Mouse (Mus musculus) intestine, embryonic 14.5 days (tissue): Measurements from ENCODE around the gene Hyou1. TPM values are rescaled to one million over a fixed set of nuclear protein-coding genes. Genes with fewer than 3 reads are reported as not detected.

Experiments
- ATAC-seq: fragments of 200-750 bp; cut with Nextera tagmentation; replicated peaks from 2 replicates; pipeline ENCODE4 v1.8.0; 2017; ENCODE audit warnings: low read depth, moderate number of reproducible peaks, moderate TSS enrichment, moderate library complexity; ENCODE audit not compliant: low FRiP score, low TSS enrichment
- DNase-seq: peaks from one replicate; pipeline ENCODE4 v3.0.0-alpha.2; 2018; ENCODE audit warnings: low spot score
- H3K27ac ChIP-seq: fragments of 300-500 bp; sonication (generic); 2 replicates; pipeline ENCODE4 v1.5.1; 2014; ENCODE audit warnings: low read depth, mild to moderate bottlenecking, control low read depth
- H3K27me3 ChIP-seq: fragments of 300-500 bp; sonication (generic); replicated peaks from 2 replicates; pipeline ENCODE4 v1.6.1; 2014; ENCODE audit warnings: low read length, control low read depth; ENCODE audit not compliant: control insufficient read depth, insufficient read depth
- H3K36me3 ChIP-seq: fragments of 300-500 bp; sonication (generic); 2 replicates; pipeline ENCODE4 v1.6.1; 2014; ENCODE audit warnings: low read length, control low read depth; ENCODE audit not compliant: control insufficient read depth, insufficient read depth
- H3K4me1 ChIP-seq: fragments of 300-500 bp; sonication (generic); replicated peaks from 2 replicates; pipeline ENCODE4 v1.6.1; 2014; ENCODE audit warnings: low read length, control low read depth, mixed read lengths; ENCODE audit not compliant: control insufficient read depth, insufficient read depth
- H3K4me2 ChIP-seq: fragments of 300-500 bp; sonication (generic); 2 replicates; pipeline ENCODE4 v1.6.1; 2014; ENCODE audit warnings: low read length
- H3K4me3 ChIP-seq: fragments of 300-500 bp; sonication (generic); 2 replicates; pipeline ENCODE4 v1.5.1; 2014; ENCODE audit warnings: low read depth, low read length, control low read depth, mixed read lengths
- H3K9ac ChIP-seq: fragments of 300-500 bp; sonication (generic); 2 replicates; pipeline ENCODE4 v1.6.1; 2014; ENCODE audit warnings: mild to moderate bottlenecking, low read length
- H3K9me3 ChIP-seq: fragments of 300-500 bp; sonication (generic); 2 replicates; pipeline ENCODE4 v1.6.1; 2016; ENCODE audit warnings: low read length, control low read depth; ENCODE audit not compliant: control insufficient read depth
- WGBS: fragments of 180-500 bp; shearing (Covaris S2); extraction: QIAGEN DNeasy Blood & Tissue Kit; methylation state at CpG from one replicate; pipeline ENCODE4 v1.1.7; 2014; 5-methylcytosine and 5-hydroxymethylcytosine counted together
- polyA plus RNA-seq: library from polyadenylated mRNA; unstranded; fragments of >200 nt; fragmentation: Nextera tagmentation; extraction: Ambion mirVana; gene quantifications from 2 replicates; pipeline ENCODE4 v1.2.1, GENCODE M21; 2014

The Hyou1 gene
- polyA plus RNA-seq, 1 experiment from 2014 or later = 37.0 TPM

GRCm38 (mm10) chr9:44345570-44346433 lies 33.5 kb upstream of the Hyou1 start:
- Histone ChIP-seq H3K9me3 (no peaks in the 10 kb centered on the region), H3K4me3 (no peak overlapping the region), H3K4me2 (no peak overlapping the region), H3K9ac (no peak overlapping the region), H3K36me3 (peaks cover 48% of the 10 kb centered on the region), H3K27me3 (no peaks in the 10 kb centered on the region), H3K4me1 (peaks cover 9% of the 10 kb centered on the region), H3K27ac (no peak overlapping the region)
- WGBS = 87% methylated on average over 6 of the region's 6 CpGs
- ATAC-seq = no peak
- DNase-seq = no peak

- Histone ChIP-seq H3K27ac (no peak overlapping the region), H3K4me1 (peaks cover 9% of the 10 kb centered on the region), H3K27me3 (no peaks in the 10 kb centered on the region), H3K9me3 (no peaks in the 10 kb centered on the region), H3K9ac (no peak overlapping the region), H3K4me2 (no peak overlapping the region), H3K36me3 (peaks cover 57% of the 10 kb centered on the region), H3K4me3 (no peak overlapping the region)
- DNase-seq = no peak
- no peak for ATAC-seq
- WGBS = 90% methylated on average over 9 of the region's 9 CpGs
Measured at GRCm38 (mm10) chr9:44347166-44347565, 32.1 kb upstream of the Hyou1 start.

GRCm38 (mm10) chr9:44347621-44348020 lies 31.7 kb upstream of the Hyou1 start:
- Histone ChIP-seq H3K36me3 (peaks cover 61% of the 10 kb centered on the region), H3K4me1 (peaks cover 6% of the 10 kb centered on the region), H3K27me3 (no peaks in the 10 kb centered on the region), H3K4me2 (no peak overlapping the region), H3K9me3 (no peaks in the 10 kb centered on the region), H3K9ac (no peak overlapping the region), H3K27ac (no peak overlapping the region), H3K4me3 (no peak overlapping the region)
- ATAC-seq (no peak), DNase-seq (no peak)
- 92% methylated on average over 4 of the region's 4 CpGs for WGBS

- peaks cover 70% of the 10 kb centered on the region for H3K36me3 ChIP-seq
- DNase-seq = no peak
- H3K27me3 ChIP-seq = no peaks in the 10 kb centered on the region
- H3K4me3 ChIP-seq = no peak overlapping the region
- ATAC-seq = no peak
- H3K9me3 ChIP-seq = no peaks in the 10 kb centered on the region
- no peak overlapping the region for H3K27ac ChIP-seq
- no peaks in the 10 kb centered on the region for H3K4me1 ChIP-seq
- no peak overlapping the region for H3K4me2 ChIP-seq
- no peak overlapping the region for H3K9ac ChIP-seq
- 98% methylated on average over 4 of the region's 4 CpGs for WGBS
Measured at GRCm38 (mm10) chr9:44348546-44348945, 30.7 kb upstream of the Hyou1 start.

- no peak for ATAC-seq
- peaks cover 99% of the 10 kb centered on the region for H3K36me3 ChIP-seq
- no peak for DNase-seq
Measured at GRCm38 (mm10) chr9:44351396-44351795, 27.9 kb upstream of the Hyou1 start.

GRCm38 (mm10) chr9:44352337-44352736 lies 27.0 kb upstream of the Hyou1 start:
- H3K9ac ChIP-seq = no peak overlapping the region
- no peak for ATAC-seq
- 97% methylated on average over 10 of the region's 10 CpGs for WGBS

More at GRCm38 (mm10) chr9:44351396-44351795, 27.9 kb upstream of the Hyou1 start:
- H3K9me3 ChIP-seq = no peaks in the 10 kb centered on the region
- H3K4me3 ChIP-seq = no peak overlapping the region
- H3K27ac ChIP-seq = no peak overlapping the region
- no peak overlapping the region for H3K9ac ChIP-seq
- no peak overlapping the region for H3K4me2 ChIP-seq
- H3K27me3 ChIP-seq = no peaks in the 10 kb centered on the region
- H3K4me1 ChIP-seq = no peaks in the 10 kb centered on the region
- WGBS = 94% methylated on average over 4 of the region's 4 CpGs

GRCm38 (mm10) chr9:44353142-44353541 lies 26.1 kb upstream of the Hyou1 start:
- no peak overlapping the region for H3K4me3 ChIP-seq
- H3K27ac ChIP-seq = no peak overlapping the region
- no peak overlapping the region for H3K4me2 ChIP-seq
- ATAC-seq = no peak
- no peaks in the 10 kb centered on the region for H3K27me3 ChIP-seq
- peaks cover 97% of the 10 kb centered on the region for H3K36me3 ChIP-seq
- H3K9me3 ChIP-seq = no peaks in the 10 kb centered on the region
- H3K4me1 ChIP-seq = no peaks in the 10 kb centered on the region
- 94% methylated on average over 6 of the region's 6 CpGs for WGBS
- no peak overlapping the region for H3K9ac ChIP-seq
- no peak for DNase-seq

More at GRCm38 (mm10) chr9:44352337-44352736, 27.0 kb upstream of the Hyou1 start:
- no peak for DNase-seq
- no peak overlapping the region for H3K4me3 ChIP-seq
- no peak overlapping the region for H3K27ac ChIP-seq
- H3K4me2 ChIP-seq = no peak overlapping the region
- H3K36me3 ChIP-seq = peaks cover 99% of the 10 kb centered on the region
- H3K27me3 ChIP-seq = no peaks in the 10 kb centered on the region
- no peaks in the 10 kb centered on the region for H3K9me3 ChIP-seq
- H3K4me1 ChIP-seq = no peaks in the 10 kb centered on the region

- no peak for DNase-seq
- ATAC-seq = no peak
- Histone ChIP-seq H3K27me3 (no peaks in the 10 kb centered on the region), H3K9me3 (no peaks in the 10 kb centered on the region), H3K4me1 (peaks cover 8% of the 10 kb centered on the region; the same call in 1 of the 2 replicates), H3K9ac (no peak overlapping the region), H3K27ac (no peak overlapping the region), H3K36me3 (peaks cover 73% of the 10 kb centered on the region), H3K4me2 (no peak overlapping the region), H3K4me3 (no peak overlapping the region)
- 76% methylated on average over 4 of the region's 4 CpGs for WGBS
Measured at GRCm38 (mm10) chr9:44357207-44357606, 22.1 kb upstream of the Hyou1 start.
